Mouse (Mus musculus) frontal cortex, postnatal 25 days (tissue): Measurements from ENCODE around the gene Prex1.

Experiments used
- DNase-seq, 2 experiments: peaks; one replicate each; pipeline ENCODE4 v3.0.0; 2022; ENCODE audit warnings: low spot score in 2 of 2

Prex1 gene

GRCm38 (mm10) chr2:166661971-166662370 lies 51.7 kb downstream of the Prex1 start:
- DNase-seq = no peak

GRCm38 (mm10) chr2:166661498-166661897 lies 52.1 kb downstream of the Prex1 start:
- no peak for DNase-seq

DNA sequence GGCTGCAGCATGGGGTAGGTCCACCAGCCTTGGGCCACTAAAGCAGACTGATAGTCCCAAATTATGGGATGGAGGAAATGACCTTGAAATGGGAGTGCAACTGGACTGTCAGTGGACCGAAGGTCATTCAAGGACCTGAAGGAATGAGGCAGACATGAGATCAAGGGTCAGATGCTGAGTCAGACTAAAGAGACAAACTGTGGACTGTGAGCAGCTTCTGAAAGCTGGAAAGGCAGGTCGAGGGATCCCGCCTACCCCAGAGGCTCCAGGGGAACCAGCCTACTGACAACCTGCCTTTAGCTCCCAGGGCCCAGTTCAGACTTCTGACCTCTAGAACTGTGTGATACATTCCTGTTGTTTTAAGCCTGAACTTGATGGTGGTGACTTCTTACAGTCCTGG lies 55.3 kb downstream of the Prex1 start:
- DNase-seq = no peak

- no peak for DNase-seq
These were observed 56.1 kb downstream of the Prex1 start for GRCm38 (mm10) chr2:166657451-166658011.

- no peak for DNase-seq
These were observed 57.0 kb downstream of the Prex1 start for GRCm38 (mm10) chr2:166656630-166657029.

- DNase-seq = no peak
These were observed 57.7 kb downstream of the Prex1 start for GRCm38 (mm10) chr2:166655727-166656520.

DNA sequence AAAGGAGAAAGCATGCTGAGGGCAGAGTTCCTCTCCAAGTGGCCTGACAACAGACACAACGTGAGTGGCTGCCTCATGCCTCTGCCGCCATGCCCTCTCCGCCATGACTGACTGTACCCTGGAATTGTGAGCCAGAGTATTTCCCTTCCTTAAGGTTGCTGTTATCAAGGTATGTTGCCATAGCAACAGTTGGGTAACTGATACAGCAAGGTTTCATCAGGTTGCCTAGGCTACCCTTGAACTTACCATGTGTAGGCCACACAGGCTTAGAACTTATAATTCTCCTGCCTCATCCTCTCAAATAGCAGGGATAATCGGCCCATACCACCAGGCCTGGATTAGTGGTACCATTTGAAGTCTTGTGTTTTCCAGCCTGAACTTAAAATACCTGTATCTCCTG lies 58.3 kb downstream of the Prex1 start:
- DNase-seq = no peak

- no peak for DNase-seq
These were observed 58.8 kb downstream of the Prex1 start for GRCm38 (mm10) chr2:166654875-166655274.

DNA sequence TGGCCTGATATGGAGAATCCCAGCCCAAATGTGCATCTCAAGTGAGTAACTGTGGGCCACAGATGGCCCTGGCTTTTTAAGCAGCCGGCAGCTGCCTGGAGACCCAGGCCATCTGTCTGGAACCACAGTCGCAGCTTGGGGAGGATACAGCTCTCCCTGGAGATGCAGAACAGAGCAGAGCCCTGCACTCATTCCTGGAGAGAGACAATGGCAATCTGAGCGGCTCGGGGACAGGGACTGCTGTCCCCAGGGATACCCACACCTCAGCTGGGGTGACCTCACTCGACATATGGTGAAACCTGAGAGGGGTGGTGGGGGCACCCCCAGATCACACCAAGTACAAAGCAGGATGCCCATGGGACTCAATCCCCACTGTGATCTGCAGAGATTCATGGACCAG lies 60.1 kb downstream of the Prex1 start:
- no peak for DNase-seq

DNA sequence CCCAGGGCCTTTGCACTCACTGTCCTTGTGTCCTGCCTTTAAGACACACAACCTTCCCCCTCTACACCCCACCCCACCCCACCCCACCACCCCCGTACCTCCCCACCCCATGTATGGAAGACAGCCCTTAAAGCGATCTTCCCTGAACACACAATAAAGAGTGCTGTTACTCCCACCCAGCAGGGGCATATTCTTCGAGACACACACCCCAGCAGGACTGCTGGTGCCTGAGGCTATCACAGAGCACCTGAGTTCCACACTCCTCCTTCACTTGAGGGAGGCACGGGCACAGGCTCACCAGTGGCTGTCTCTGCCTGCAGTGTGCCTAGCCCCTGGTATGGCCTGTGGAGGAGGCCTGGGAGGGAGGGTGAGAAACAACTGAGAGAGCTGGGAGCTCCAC lies 61.0 kb downstream of the Prex1 start:
- no peak for DNase-seq

- DNase-seq = no peak
These were observed 62.2 kb downstream of the Prex1 start for GRCm38 (mm10) chr2:166651317-166652030.

- no peak for DNase-seq
These were observed 63.2 kb downstream of the Prex1 start for GRCm38 (mm10) chr2:166650414-166650813.

DNA sequence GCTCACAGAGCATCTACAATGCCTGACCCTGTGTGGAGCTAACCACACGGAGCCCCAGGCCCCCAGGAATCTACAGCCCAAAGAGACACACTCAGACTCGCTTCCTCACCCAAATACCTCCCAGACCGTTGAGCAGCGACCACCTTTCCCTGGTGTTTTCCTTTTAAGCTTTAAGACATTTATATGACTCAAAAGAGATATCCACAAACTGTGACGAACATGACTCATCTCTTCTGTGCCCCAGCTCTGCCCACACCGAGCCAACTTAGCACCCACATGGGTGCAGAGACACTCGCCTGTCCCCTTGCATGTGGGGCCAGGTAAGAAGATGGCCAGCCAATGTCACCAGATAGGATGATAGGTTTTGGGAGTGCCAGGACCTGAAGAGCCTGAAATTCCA lies 66.4 kb downstream of the Prex1 start:
- DNase-seq = no peak

DNA sequence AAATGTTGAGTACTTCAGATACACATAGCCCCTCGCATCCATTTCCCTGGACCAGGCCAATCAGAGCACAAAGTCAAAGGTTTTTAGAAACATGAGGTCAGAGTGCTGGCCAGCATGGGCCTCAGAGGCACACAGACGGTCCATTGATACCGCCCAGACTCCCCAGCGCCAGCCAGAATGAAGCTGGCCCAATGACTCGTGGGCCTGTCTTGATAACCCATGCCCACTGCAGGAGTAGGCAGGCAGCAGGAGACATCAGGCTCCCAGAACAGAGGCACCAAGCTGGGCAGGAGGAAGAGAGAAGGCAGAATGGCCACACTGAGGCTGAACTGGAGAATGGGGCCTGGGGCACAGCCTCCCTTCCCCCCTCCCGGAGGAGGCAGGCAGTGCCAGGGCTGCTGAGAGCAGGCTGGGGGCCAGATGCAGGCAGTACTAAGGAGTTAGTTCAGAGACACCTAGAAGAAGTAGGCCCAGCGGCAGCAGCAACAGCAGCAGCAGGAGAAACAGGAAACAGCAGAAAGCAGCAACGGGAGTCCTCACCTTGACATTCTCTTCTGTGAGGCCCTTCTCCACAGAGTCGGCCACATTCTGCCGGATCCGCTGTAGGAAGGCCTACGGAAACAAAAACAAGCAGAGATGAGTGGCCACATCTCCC lies 67.1 kb downstream of the Prex1 start:
- no peak for DNase-seq

GRCm38 (mm10) chr2:166644816-166645215 lies 68.8 kb downstream of the Prex1 start:
- DNase-seq = no peak

DNA sequence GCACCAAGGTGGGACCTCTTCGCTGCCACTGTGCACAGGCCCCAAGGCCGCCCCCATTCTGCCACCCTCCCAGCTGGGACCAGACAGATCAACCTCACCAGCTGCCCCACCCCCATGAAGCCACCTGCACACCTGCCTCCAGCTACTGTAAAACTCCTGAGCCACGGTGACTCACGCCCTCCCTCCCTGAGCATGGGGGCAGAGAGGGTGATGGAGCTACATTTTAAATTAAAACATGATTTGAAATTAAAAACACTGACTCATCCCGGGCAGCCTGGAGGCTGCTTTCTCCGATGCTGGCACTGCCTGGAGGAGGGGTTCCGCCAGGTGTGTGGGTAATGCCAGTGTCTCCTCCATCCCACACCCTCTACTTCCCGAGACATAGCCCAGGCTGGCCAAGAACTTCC lies 71.0 kb downstream of the Prex1 start:
- peak in 1 of 2 experiments; percentile 54 for DNase-seq

GRCm38 (mm10) chr2:166639750-166640149 lies 73.9 kb downstream of the Prex1 start:
- DNase-seq = no peak

DNA sequence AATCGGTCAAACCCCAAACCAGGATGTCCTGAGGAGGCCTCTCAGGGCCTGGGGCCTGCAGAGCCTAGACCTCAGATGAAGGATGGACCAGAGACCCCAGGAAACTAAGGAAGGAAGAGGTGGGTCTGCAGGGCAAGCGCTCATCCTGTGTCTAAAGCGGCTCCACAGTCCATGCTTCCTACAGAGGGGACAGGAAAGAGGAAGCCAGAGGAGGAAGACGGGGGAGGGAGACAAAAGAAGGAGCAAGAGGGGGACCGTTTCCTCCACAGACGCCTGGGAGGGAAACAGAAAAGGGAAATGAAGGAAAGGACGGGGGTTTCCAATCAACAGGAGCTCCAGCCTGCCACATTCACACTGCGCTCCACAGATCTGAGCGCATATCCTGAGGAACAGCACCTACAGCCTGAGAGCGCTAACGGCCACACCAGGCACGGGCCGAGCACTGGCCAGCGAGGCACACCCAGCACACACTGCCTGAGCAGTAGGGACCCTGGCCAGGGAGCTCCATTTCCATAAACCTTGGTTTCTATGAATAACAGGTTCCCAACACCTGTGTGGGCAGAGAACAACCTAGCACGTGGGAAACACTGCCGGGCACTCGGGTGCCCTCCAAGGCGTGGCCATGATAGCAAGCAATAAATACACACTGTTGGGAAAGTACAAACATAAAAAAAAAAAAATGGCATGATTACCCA lies 74.5 kb downstream of the Prex1 start:
- no peak for DNase-seq

GRCm38 (mm10) chr2:166638079-166638800 lies 75.4 kb downstream of the Prex1 start:
- no peak for DNase-seq

DNA sequence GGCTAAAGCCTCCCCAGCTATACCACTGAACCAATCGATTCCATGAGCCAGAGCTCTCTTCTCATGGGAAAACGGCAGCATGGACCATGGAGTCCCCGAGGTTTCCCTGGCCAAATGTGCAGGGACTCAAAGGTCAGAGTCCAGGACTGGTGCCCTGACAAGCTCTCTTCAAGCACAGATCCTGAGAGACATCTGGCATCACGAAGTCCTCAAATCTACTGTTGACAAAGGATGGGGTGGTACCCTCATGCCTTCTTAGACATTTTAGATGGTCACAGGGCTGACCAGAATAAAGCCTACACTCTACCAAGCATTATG lies 76.0 kb downstream of the Prex1 start:
- no peak for DNase-seq
